Mouse (Mus musculus) heart, embryonic 11.5 days (tissue): ENCODE measurements around the gene Srsf1. TPM values are rescaled to one million over a fixed set of nuclear protein-coding genes. Genes with fewer than 3 reads are reported as not detected.
A peak's percentile ranks its signal among the peaks of the same experiment; 100 is the strongest.
"Not testable (repeated sequence)": the region's sequence is repeated elsewhere in the genome, so short reads cannot be mapped to it uniquely, and the experiment has no call there.

ENCODE experiments used
- ATAC-seq: fragments of 200-750 bp; cut with Nextera tagmentation; replicated peaks from 2 replicates; pipeline ENCODE4 v1.8.0; 2017; ENCODE audit warnings: moderate library complexity; ENCODE audit not compliant: insufficient number of reproducible peaks, low FRiP score, low TSS enrichment
- H3K27ac ChIP-seq: fragments of 300-500 bp; sonication (generic); 2 replicates; pipeline ENCODE4 v1.5.1; 2014; ENCODE audit warnings: mild to moderate bottlenecking, low read depth, low read length
- H3K27me3 ChIP-seq: fragments of 300-500 bp; sonication (generic); 2 replicates; pipeline ENCODE4 v1.6.1; 2014; ENCODE audit warnings: mild to moderate bottlenecking, low read length, mixed read lengths; ENCODE audit not compliant: control insufficient read depth, insufficient read depth
- H3K36me3 ChIP-seq: fragments of 300-500 bp; sonication (generic); 2 replicates; pipeline ENCODE4 v1.6.1; 2014; ENCODE audit warnings: mild to moderate bottlenecking, low read length, moderate library complexity, mixed read lengths; ENCODE audit not compliant: control insufficient read depth, insufficient read depth
- H3K4me1 ChIP-seq: fragments of 300-500 bp; sonication (generic); 2 replicates; pipeline ENCODE4 v1.6.1; 2014; ENCODE audit warnings: low read length; ENCODE audit not compliant: control insufficient read depth, insufficient read depth
- H3K4me2 ChIP-seq: fragments of 300-500 bp; sonication (generic); 2 replicates; pipeline ENCODE4 v1.6.1; 2014; ENCODE audit warnings: mild to moderate bottlenecking, moderate library complexity
- H3K4me3 ChIP-seq: fragments of 300-500 bp; sonication (generic); 2 replicates; pipeline ENCODE4 v1.5.1; 2014; ENCODE audit warnings: low read depth, low read length
- H3K9ac ChIP-seq: fragments of 300-500 bp; sonication (generic); 2 replicates; pipeline ENCODE4 v1.6.1; 2014; ENCODE audit warnings: mild to moderate bottlenecking, low read depth, low read length, moderate library complexity
- H3K9me3 ChIP-seq: fragments of 300-500 bp; sonication (generic); replicated peaks from 2 replicates; pipeline ENCODE4 v1.6.1; 2016; ENCODE audit warnings: low read length; ENCODE audit not compliant: control insufficient read depth
- WGBS: fragments of 180-500 bp; shearing (Covaris S2); extraction: QIAGEN DNeasy Blood & Tissue Kit; methylation state at CpG from one replicate; pipeline ENCODE4 v1.1.7; 2014; ENCODE audit not compliant: insufficient replicate concordance; 5-methylcytosine and 5-hydroxymethylcytosine counted together
- polyA plus RNA-seq: library from polyadenylated mRNA; unstranded; fragments of >200 nt; fragmentation: Nextera tagmentation; extraction: Ambion mirVana; gene quantifications from 2 replicates; pipeline ENCODE4 v1.2.1, GENCODE M21; 2014

Srsf1 gene
- polyA plus RNA-seq, 1 experiment from 2014 or later = 205 TPM

GRCm38 (mm10) chr11:88031753-88032152 is 15.4 kb upstream of the Srsf1 start:
- H3K4me3 ChIP-seq = no peak overlapping the region
- WGBS = 89% methylated on average over 5 of the region's 5 CpGs
- H3K27me3 ChIP-seq = no peaks in the 10 kb centered on the region
- no peaks in the 10 kb centered on the region for H3K4me1 ChIP-seq
- no peak overlapping the region for H3K27ac ChIP-seq
- H3K9ac ChIP-seq = no peak overlapping the region
- no peak overlapping the region for H3K4me2 ChIP-seq
- H3K36me3 ChIP-seq = no peaks in the 10 kb centered on the region
- ATAC-seq = no peak
- no peaks in the 10 kb centered on the region for H3K9me3 ChIP-seq

DNA sequence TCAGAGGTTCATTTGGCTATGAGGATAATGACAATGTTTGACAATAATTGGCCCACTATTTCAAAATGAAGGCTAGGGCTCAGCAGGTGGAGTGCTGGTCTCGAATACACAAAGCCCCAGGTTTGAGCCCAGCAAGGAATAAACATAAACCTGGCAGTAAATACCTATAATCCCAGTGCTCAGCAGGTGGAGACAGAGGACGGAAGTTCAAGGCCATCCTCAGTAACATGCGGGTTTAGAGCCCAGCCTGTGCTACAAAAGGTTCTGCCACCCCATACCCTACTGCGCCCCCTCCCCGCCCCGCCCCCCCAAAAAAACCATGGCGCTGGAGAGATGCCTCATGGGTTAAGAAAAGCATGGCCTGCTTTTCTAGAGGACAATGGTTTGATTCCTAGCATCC is 11.2 kb upstream of the Srsf1 start:
- Histone ChIP-seq H3K4me3 (no peak overlapping the region), H3K27ac (no peak overlapping the region), H3K27me3 (no peaks in the 10 kb centered on the region), H3K36me3 (no peaks in the 10 kb centered on the region), H3K4me2 (no peak overlapping the region), H3K9ac (no peak overlapping the region), H3K9me3 (no peaks in the 10 kb centered on the region), H3K4me1 (peaks cover 4% of the 10 kb centered on the region; the same call in 1 of the 2 replicates)
- ATAC-seq = no peak
- 61% methylated on average over 7 of the region's 7 CpGs for WGBS

- H3K4me2 ChIP-seq = no peak overlapping the region
- 0 out of 2 replicates have a peak, but pooled peaks have one; percentile 18 for ATAC-seq
- H3K36me3 ChIP-seq = no peaks in the 10 kb centered on the region
- H3K9me3 ChIP-seq = no peaks in the 10 kb centered on the region
- peak overlapping the region; percentile 70 for H3K27ac ChIP-seq
- 71% methylated on average over 10 of the region's 10 CpGs for WGBS
- no peak overlapping the region for H3K4me3 ChIP-seq
- H3K9ac ChIP-seq = 0 out of 2 replicates have a peak overlapping the region, but pooled peaks have one; percentile 34
- H3K27me3 ChIP-seq = no peaks in the 10 kb centered on the region
- H3K4me1 ChIP-seq = peaks cover 4% of the 10 kb centered on the region; the same call in 1 of the 2 replicates
These were observed 10.4 kb upstream of the Srsf1 start for GRCm38 (mm10) chr11:88036761-88037251.

DNA sequence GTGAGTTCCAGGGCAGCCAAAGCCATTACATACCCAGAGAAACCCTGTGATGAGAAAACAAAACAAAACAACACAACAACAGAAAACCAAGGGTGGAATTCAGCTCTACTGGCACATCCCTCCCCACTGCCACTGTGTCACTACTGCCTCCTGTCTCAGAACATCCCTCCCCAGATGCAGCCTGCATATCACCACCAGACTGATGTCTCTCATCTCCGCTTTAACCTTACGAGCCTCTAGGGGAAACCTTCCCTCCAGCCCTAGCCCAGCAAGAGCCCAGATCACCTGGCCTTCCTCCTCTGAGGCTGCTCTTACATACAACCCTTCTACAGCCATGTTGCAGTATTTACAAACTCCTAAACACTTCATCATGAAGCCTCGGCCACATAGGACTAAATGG is 9.8 kb upstream of the Srsf1 start:
- Histone ChIP-seq H3K9me3 (no peaks in the 10 kb centered on the region), H3K4me2 (no peak overlapping the region), H3K36me3 (no peaks in the 10 kb centered on the region), H3K27ac (peak overlapping the region; percentile 70), H3K4me1 (peaks cover 4% of the 10 kb centered on the region; the same call in 1 of the 2 replicates), H3K9ac (no peak overlapping the region), H3K27me3 (no peaks in the 10 kb centered on the region), H3K4me3 (no peak overlapping the region)
- no peak for ATAC-seq
- WGBS = 75% methylated on average over 3 of the region's 3 CpGs

- Histone ChIP-seq H3K27me3 (no peaks in the 10 kb centered on the region), H3K4me2 (no peak overlapping the region), H3K4me3 (no peak overlapping the region), H3K9ac (no peak overlapping the region), H3K27ac (no peak overlapping the region), H3K4me1 (peaks cover 4% of the 10 kb centered on the region; the same call in 1 of the 2 replicates), H3K36me3 (no peaks in the 10 kb centered on the region), H3K9me3 (no peaks in the 10 kb centered on the region)
- ATAC-seq = no peak
- 75% methylated on average over 1 of the region's 1 CpGs for WGBS
These were observed 8.1 kb upstream of the Srsf1 start for GRCm38 (mm10) chr11:88039066-88039465.

DNA sequence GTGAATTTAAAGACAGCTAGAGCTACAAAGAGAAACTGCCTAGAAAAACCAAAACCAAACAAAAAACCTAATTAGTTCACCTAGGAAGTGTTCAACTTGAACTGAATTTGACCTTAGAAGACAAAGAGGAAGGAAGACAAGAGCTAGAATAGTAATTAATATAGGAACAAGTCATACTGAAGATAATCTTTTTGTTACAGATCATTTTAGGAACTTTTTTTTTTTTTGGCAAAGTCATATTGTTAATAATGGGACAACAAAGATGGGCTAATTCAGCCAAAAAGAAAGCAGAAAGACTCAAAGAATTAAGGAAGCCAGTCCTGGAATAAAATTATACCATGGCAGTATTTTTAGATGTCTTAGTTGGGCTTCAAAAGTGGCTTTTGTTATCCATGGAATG is 2.9 kb upstream of the Srsf1 start:
- Histone ChIP-seq H3K4me2 (no peak overlapping the region), H3K36me3 (peaks cover 4% of the 10 kb centered on the region; the same call in 1 of the 2 replicates), H3K9ac (no peak overlapping the region), H3K27ac (no peak overlapping the region), H3K4me3 (no peak overlapping the region), H3K9me3 (no peaks in the 10 kb centered on the region), H3K27me3 (no peaks in the 10 kb centered on the region), H3K4me1 (peaks cover 10% of the 10 kb centered on the region)
- ATAC-seq = no peak

DNA sequence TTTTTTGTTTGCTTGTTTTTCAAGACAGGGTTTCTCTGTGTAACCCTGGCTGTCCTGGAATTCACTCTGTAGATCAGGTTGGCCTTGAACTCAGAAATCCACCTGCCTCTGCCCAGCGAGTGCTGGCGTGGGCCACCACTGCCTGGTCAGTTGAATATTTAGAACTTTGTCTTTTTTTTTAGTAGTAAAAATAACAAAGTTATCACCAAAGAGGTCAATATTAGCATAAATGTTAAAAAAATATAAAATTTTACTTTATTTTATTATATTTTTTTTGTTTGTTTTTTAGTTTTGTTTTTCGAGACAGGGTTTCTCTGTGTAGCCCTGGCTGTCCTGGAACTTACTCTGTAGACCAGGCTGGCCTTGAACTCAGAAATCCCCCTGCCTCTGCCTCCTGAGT is 2.0 kb upstream of the Srsf1 start:
- WGBS = 95% methylated on average over 3 of the region's 3 CpGs
- not testable (repeated sequence) for H3K4me3 ChIP-seq, H3K36me3 ChIP-seq, ATAC-seq, H3K4me2 ChIP-seq, H3K27ac ChIP-seq, H3K9ac ChIP-seq, H3K27me3 ChIP-seq, H3K9me3 ChIP-seq
- H3K4me1 ChIP-seq = peaks cover 16% of the 10 kb centered on the region

- H3K9me3 ChIP-seq = no peaks in the 10 kb centered on the region
- 0 out of 2 replicates have a peak overlapping the region, but pooled peaks have one; percentile 100 for H3K9ac ChIP-seq
- no peaks in the 10 kb centered on the region for H3K27me3 ChIP-seq
- peaks cover 17% of the 10 kb centered on the region for H3K4me1 ChIP-seq
- WGBS = 72% methylated on average over 4 of the region's 4 CpGs
- no peak overlapping the region for H3K4me3 ChIP-seq
- peak overlapping the region; percentile 81 for H3K4me2 ChIP-seq
- H3K36me3 ChIP-seq = peaks cover 12% of the 10 kb centered on the region
- no peak for ATAC-seq
- H3K27ac ChIP-seq = no peak overlapping the region
These were observed 1.3 kb upstream of the Srsf1 start for GRCm38 (mm10) chr11:88045878-88046277.

DNA sequence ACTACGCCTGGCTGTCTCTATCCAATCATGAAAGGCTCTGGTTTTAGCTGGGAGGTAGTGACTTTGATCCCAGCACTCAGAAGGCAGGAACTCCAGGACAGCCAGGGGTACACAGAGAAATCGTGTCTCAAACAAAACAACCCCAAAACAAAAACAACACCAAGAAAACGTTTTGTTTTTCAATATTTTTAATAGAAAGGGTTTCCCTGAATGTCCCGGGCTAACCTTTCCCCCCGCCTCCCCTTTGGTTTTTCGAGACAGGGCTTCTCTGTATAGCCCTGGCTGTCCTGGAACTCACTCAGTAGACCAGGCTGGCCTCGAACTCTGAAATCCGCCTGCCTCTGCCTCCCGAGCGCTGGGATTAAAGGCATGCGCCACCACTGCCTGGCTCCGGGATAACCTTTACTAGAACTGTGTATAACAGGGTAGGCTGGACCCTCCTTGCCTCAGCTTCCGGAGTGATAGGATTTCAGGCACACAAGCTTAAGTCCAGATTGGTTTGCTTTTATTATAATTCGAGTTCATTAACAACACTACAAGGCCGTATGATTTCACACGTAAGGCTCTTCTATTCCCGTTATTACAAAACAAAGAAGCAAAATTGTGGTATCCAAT is 743 bp upstream of the Srsf1 start:
- peaks cover 17% of the 10 kb centered on the region for H3K4me1 ChIP-seq
- H3K4me3 ChIP-seq = peak overlapping the region; percentile 91
- H3K27ac ChIP-seq = peak overlapping the region; percentile 100
- H3K27me3 ChIP-seq = no peaks in the 10 kb centered on the region
- peak overlapping the region; percentile 100 for H3K9ac ChIP-seq
- H3K4me2 ChIP-seq = peak overlapping the region; percentile 81
- 63% methylated on average over 17 of the region's 17 CpGs for WGBS
- H3K36me3 ChIP-seq = peaks cover 12% of the 10 kb centered on the region
- no peaks in the 10 kb centered on the region for H3K9me3 ChIP-seq
- no peak for ATAC-seq
